Mouse (Mus musculus) heart, adult 10 weeks (tissue): ENCODE measurements around the gene Phactr3. TPM values are rescaled to one million over a fixed set of nuclear protein-coding genes. Genes with fewer than 3 reads are reported as not detected.

Experiments used
- polyA plus RNA-seq: library from polyadenylated mRNA; stranded (reverse); fragments of 350-450 nt; fragmentation: Illumina TruSeq; extraction: RNeasy Lipid Tissue Mini Kit (QIAGEN cat#74804); gene quantifications from one replicate; pipeline ENCODE4 v1.2.3, GENCODE M21; 2014; ENCODE audit warnings: low read depth, low replicate concordance

The Phactr3 gene
- polyA plus RNA-seq, result 0.21 TPM

DNA sequence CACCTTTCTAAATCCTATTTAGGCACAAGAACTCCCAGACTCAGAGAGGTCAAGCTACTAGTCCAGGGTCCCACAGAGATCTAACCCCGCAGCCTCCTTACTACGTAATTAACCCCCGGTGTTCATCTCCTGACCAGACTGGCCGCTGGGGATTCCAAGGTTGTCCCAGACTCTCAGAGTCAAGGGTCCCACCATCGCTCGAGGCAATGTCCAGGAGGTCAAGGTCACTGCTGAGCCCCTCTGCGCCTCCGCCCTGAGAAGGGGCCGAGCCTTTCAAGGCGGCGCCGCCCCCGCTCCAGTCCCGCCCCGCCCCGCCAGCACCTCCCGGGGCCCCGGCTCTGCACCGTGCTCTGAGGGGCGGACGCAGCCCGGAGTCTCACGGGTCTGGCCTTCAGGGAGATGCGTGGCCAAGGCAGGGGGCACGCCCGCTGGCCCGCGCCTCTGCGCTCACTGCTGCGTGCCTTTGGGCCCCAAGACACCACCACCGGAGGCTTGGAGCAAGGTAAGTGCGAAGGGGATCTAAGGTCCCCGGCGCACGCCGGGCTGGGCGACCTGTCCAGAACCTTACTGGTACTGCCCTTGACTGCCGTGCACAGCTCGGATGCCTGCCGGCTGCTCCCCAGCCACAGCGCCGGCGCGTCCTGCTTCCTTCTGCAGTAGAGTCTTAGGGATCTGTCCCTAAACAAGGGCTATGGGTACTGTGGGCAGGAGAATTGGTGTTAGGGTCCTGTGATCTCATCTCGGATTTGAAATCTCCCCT is at the start of gene Phactr3:
Phactr3 (plus strand) TSS at position 175 of the 760 bp plus-strand sequence.

DNA sequence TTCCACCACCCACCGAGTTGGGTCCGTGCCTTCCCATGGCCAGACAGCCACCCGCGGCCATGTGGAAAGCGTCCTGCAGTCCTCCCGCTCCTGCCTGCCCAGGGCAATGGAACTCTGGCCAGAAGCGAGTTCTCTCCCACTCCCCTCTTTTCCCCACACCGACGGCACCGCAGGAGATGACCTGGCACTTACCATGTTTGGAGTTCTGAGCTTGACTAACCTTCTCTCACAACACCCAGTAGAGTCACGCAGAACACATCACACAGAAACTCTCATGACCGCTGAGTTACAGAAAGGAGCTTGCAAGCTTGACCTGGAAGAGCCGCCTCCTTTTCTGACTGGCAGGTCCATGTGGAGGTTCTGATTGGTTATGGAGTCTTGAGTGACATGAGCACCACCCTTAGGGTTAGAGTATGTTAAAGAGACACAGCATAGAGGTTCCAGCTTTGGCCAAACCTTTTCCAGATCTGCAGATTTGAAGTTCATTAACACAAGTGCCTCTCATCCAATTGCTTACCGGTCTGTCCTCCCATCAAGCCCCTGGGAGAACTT is 40.5 kb upstream of the Phactr3 start, which contains the start of gene Zfp931:
Zfp931 (minus strand) TSS at position 311 of the 552 bp plus-strand sequence.

Other genes with a start within 250 kb of the Phactr3 start
- 23.9 TPM for gene Gm14327, start 221.9 kb upstream of the Phactr3 start, polyA plus RNA-seq
- not detected for gene Zfp972, start 193.4 kb upstream of the Phactr3 start, polyA plus RNA-seq
- gene Gm14326, start 161.7 kb upstream of the Phactr3 start, polyA plus RNA-seq, result 24.7 TPM
- gene Zfp971, start 95.7 kb upstream of the Phactr3 start, polyA plus RNA-seq, result 30.1 TPM
- gene Zfp931, start 40.5 kb upstream of the Phactr3 start, polyA plus RNA-seq, result 13.7 TPM